Mouse (Mus musculus) erythroblast, embryonic 14.5 days (primary cell): ENCODE results near the gene Sorbs2.

Experiments
- GATA1 ChIP-seq: IDR thresholded peaks from 2 replicates; pipeline ENCODE4 v1.6.1; 2012; ENCODE audit warnings: low read length, inconsistent platforms, mixed read lengths
- TAL1 ChIP-seq: IDR thresholded peaks from 3 replicates; pipeline ENCODE4 v1.6.1; 2012; ENCODE audit warnings: low read length, inconsistent platforms, mixed read lengths

DNA sequence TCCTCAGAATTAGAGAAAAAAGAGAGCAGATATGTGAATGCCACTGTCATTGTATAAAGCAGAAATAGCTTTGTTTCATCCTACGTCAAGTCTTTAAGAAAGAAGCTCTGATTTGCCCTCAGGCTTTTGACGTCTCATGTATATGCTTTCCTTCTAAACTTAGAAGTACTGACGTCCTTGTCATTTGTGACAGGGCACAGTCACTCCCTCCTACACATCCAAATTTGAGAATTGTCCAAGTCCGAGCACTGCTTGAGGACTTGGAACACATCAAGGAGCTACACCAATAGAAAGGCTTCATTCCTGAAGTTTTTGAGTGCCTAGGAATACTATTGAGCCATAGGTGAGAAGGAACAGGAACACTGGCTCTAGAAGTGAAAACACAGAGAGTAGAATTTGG lies 165.6 kb downstream of the Sorbs2 start:
- no peak for TF ChIP-seq GATA1
- no peak for TF ChIP-seq TAL1
